Mouse (Mus musculus) midbrain, embryonic 14.5 days (tissue): ENCODE results near the gene Mrpl22. TPM values are rescaled to one million over a fixed set of nuclear protein-coding genes. Genes with fewer than 3 reads are reported as not detected.

Experiments used
- ATAC-seq: fragments of 200-750 bp; cut with Nextera tagmentation; 2 replicates; pipeline ENCODE4 v1.8.0; 2017; ENCODE audit warnings: moderate number of reproducible peaks, moderate library complexity; ENCODE audit not compliant: low FRiP score, low TSS enrichment
- DNase-seq: peaks from one replicate; pipeline ENCODE4 v3.0.0-alpha.2; 2015
- H3K27ac ChIP-seq: fragments of 300-500 bp; sonication (generic); replicated peaks from 2 replicates; pipeline ENCODE4 v1.5.1; 2014; ENCODE audit warnings: mild to moderate bottlenecking, low read depth, low read length, moderate library complexity
- H3K27me3 ChIP-seq: fragments of 300-500 bp; sonication (generic); 2 replicates; pipeline ENCODE4 v1.6.1; 2014; ENCODE audit warnings: low read length, control low read depth, mixed read lengths; ENCODE audit not compliant: control insufficient read depth, insufficient read depth
- H3K36me3 ChIP-seq: fragments of 300-500 bp; sonication (generic); 2 replicates; pipeline ENCODE4 v1.6.1; 2014; ENCODE audit warnings: low read length, control low read depth; ENCODE audit not compliant: control insufficient read depth, insufficient read depth
- H3K4me1 ChIP-seq: fragments of 300-500 bp; sonication (generic); 2 replicates; pipeline ENCODE4 v1.6.1; 2014; ENCODE audit warnings: mild to moderate bottlenecking, antibody characterized with exemption, low read length, control low read depth; ENCODE audit not compliant: control insufficient read depth, insufficient read depth
- H3K4me2 ChIP-seq: fragments of 300-500 bp; sonication (generic); 2 replicates; pipeline ENCODE4 v1.6.1; 2014; ENCODE audit warnings: mild to moderate bottlenecking, low read length, moderate library complexity
- H3K4me3 ChIP-seq: fragments of 300-500 bp; sonication (generic); replicated peaks from 2 replicates; pipeline ENCODE4 v1.5.1; 2014; ENCODE audit warnings: low read depth, low read length
- H3K9ac ChIP-seq: fragments of 300-500 bp; sonication (generic); replicated peaks from 2 replicates; pipeline ENCODE4 v1.6.1; 2014; ENCODE audit warnings: mild to moderate bottlenecking, low read length, moderate library complexity
- H3K9me3 ChIP-seq: fragments of 300-500 bp; sonication (generic); 2 replicates; pipeline ENCODE4 v1.6.1; 2016; ENCODE audit warnings: low read length, control low read depth, mixed read lengths; ENCODE audit not compliant: control insufficient read depth
- WGBS: fragments of 180-500 bp; shearing (Covaris S2); extraction: QIAGEN DNeasy Blood & Tissue Kit; methylation state at CpG from one replicate; pipeline ENCODE4 v1.1.7; 2014; 5-methylcytosine and 5-hydroxymethylcytosine counted together
- polyA plus RNA-seq: library from polyadenylated mRNA; unstranded; fragments of >200 nt; fragmentation: Nextera tagmentation; extraction: Ambion mirVana; gene quantifications from 2 replicates; pipeline ENCODE4 v1.2.1, GENCODE M21; 2014

The Mrpl22 gene
- 101 and 102 TPM in 2 replicates for polyA plus RNA-seq

DNA sequence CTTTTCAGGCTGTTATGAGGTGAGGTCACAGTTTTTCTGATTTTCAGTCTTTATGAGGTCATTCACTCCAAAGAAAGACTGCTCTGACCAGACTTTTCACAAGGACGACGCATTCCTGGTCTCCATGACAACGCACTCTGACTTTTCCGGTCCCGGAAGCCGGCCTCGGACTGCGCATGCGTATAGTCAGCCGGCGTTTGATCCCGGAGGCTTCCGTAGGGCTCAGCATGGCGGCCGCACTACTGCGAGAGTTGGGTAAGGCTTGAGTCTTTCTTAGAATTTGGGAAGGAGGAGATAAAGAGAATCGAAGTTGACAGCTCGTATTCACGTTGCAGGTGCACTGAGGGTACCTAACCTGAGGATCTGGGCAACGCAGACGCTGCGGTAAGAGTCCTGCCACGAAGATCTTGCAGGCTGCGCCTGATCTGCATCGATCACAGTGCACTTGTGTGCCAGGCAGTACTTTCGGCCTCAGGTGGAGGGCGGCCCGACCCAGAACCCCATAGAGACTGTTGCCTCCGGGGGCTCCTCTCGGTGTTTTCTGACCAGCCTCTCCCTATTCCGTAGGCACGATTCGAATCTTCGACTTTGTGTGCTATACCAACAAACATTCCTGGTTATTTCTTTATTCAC, at the start of gene Mrpl22:
TSS of gene Mrpl22 (plus strand) at position 203 of the 633 bp plus-strand sequence.
- H3K4me1 ChIP-seq, result peaks cover 3% of the 10 kb centered on the region; the same call in 1 of the 2 replicates
- no peaks in the 10 kb centered on the region for H3K27me3 ChIP-seq
- H3K4me3 ChIP-seq, result peak within 1 kb of the TSS; percentile 61
- WGBS, result under 1% methylated on average over 34 of the region's 34 CpGs
- H3K9me3 ChIP-seq, result no peaks in the 10 kb centered on the region
- H3K4me2 ChIP-seq, result peak within 1 kb of the TSS; percentile 54
- peak within 1 kb of the TSS; percentile 60; the same call in 1 of the 2 replicates for H3K27ac ChIP-seq
- H3K9ac ChIP-seq, result peak within 1 kb of the TSS; percentile 66
- peaks cover 35% of the 10 kb centered on the region for H3K36me3 ChIP-seq
- DNase-seq (peak; percentile 99), ATAC-seq (peak; percentile 76)

DNA sequence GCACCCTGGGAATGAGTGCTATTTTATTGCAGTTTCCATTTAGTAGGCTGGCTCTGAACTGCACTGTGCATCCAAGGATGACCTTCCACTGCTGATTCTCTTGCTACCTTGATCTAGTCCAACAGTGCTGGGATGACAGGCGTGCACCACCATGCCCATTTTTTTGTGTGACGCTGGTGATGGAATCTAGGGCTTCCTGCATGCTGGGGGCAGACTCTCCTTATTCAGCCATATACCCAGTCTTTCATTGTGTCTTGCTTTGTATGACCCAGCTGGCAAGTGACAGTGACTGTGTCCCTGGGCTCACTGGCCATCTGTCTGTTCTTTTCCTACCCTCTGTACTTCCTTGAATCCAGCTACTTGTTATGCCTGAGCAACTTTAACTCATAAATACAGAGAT, 47.8 kb upstream of the Mrpl22 start:
- ATAC-seq (no peak), DNase-seq (no peak)
- Histone ChIP-seq H3K27me3 (no peaks in the 10 kb centered on the region), H3K27ac (no peak overlapping the region), H3K9ac (no peak overlapping the region), H3K36me3 (peaks cover 90% of the 10 kb centered on the region), H3K9me3 (no peaks in the 10 kb centered on the region), H3K4me3 (no peak overlapping the region), H3K4me1 (no peaks in the 10 kb centered on the region), H3K4me2 (no peak overlapping the region)
- WGBS, result 84% methylated on average over 2 of the region's 2 CpGs

DNA sequence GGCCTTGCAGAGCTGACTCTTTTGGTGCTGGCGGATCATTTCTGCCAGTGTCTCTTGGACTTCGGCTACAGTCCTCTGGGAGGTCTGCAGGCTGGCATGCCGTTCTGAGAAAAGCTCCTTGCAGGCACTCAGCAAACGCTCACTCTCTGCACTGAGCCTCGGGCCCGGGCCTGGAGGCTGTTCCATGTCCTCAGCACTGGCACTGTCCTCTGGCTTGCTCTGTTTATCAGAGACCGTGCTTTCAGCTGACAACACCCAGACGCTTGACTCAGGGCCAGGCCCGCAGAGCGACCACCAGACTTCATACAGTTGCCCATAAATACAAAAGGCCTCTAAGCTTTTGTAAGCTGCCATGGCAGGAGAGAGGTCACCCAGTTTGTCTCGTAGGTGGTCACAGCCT, 46.4 kb upstream of the Mrpl22 start:
- no peak overlapping the region for H3K27ac ChIP-seq
- no peak for ATAC-seq

GRCm38 (mm10) chr11:58126397-58127160, 44.9 kb upstream of the Mrpl22 start:
- no peak for ATAC-seq
- Histone ChIP-seq H3K9ac (no peak overlapping the region), H3K27ac (no peak overlapping the region), H3K36me3 (peaks cover 95% of the 10 kb centered on the region), H3K27me3 (no peaks in the 10 kb centered on the region), H3K4me1 (no peaks in the 10 kb centered on the region), H3K4me2 (no peak overlapping the region), H3K9me3 (no peaks in the 10 kb centered on the region), H3K4me3 (no peak overlapping the region)
- peak; percentile 67 for DNase-seq
- WGBS, result 81% methylated on average over 7 of the region's 7 CpGs

More for the DNA sequence above, 46.4 kb upstream of the Mrpl22 start:
- peaks cover 95% of the 10 kb centered on the region for H3K36me3 ChIP-seq
- no peaks in the 10 kb centered on the region for H3K9me3 ChIP-seq
- DNase-seq, result no peak
- no peak overlapping the region for H3K4me2 ChIP-seq
- 88% methylated on average over 11 of the region's 11 CpGs for WGBS
- no peak overlapping the region for H3K9ac ChIP-seq
- no peaks in the 10 kb centered on the region for H3K27me3 ChIP-seq
- H3K4me3 ChIP-seq, result no peak overlapping the region
- no peaks in the 10 kb centered on the region for H3K4me1 ChIP-seq

DNA sequence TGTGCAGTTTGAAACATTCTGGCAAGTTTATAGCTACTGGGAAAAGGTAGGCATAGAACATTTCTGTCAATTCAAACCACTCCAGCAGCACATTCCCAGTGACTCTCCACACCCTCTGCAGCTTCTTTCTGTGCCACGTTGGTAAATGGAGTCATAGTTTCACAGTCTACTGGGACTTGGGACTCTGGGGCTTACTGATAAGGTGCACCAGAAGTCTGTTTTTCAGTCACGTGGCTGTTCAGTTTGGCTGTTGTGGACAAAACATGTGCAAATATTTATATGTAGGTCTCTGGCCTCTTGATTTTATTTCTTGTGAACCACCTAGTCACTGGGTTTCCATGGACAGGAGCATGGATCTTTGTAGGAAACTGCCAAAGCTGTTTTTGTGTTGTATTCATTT, 43.9 kb upstream of the Mrpl22 start:
- 89% methylated on average over 2 of the region's 2 CpGs for WGBS
- ATAC-seq, result no peak
- Histone ChIP-seq H3K4me1 (no peaks in the 10 kb centered on the region), H3K4me2 (no peak overlapping the region), H3K36me3 (peaks cover 95% of the 10 kb centered on the region), H3K9me3 (no peaks in the 10 kb centered on the region), H3K9ac (no peak overlapping the region), H3K27ac (no peak overlapping the region), H3K27me3 (no peaks in the 10 kb centered on the region), H3K4me3 (no peak overlapping the region)
- no peak for DNase-seq

GRCm38 (mm10) chr11:58129302-58129843, 42.1 kb upstream of the Mrpl22 start:
- Histone ChIP-seq H3K9me3 (no peaks in the 10 kb centered on the region), H3K27ac (no peak overlapping the region), H3K27me3 (no peaks in the 10 kb centered on the region), H3K36me3 (peaks cover 94% of the 10 kb centered on the region), H3K4me1 (no peaks in the 10 kb centered on the region), H3K4me3 (no peak overlapping the region), H3K9ac (no peak overlapping the region), H3K4me2 (no peak overlapping the region)
- 85% methylated on average over 6 of the region's 6 CpGs for WGBS
- DNase-seq, result no peak
- no peak for ATAC-seq

GRCm38 (mm10) chr11:58132026-58132425, 39.4 kb upstream of the Mrpl22 start:
- no peak overlapping the region for H3K4me3 ChIP-seq
- no peak overlapping the region for H3K27ac ChIP-seq
- DNase-seq (no peak), ATAC-seq (no peak)
- 93% methylated on average over 3 of the region's 3 CpGs for WGBS
- H3K27me3 ChIP-seq, result no peaks in the 10 kb centered on the region
- H3K9ac ChIP-seq, result no peak overlapping the region
- no peak overlapping the region for H3K4me2 ChIP-seq
- H3K9me3 ChIP-seq, result no peaks in the 10 kb centered on the region
- H3K36me3 ChIP-seq, result peaks cover 97% of the 10 kb centered on the region
- H3K4me1 ChIP-seq, result no peaks in the 10 kb centered on the region

DNA sequence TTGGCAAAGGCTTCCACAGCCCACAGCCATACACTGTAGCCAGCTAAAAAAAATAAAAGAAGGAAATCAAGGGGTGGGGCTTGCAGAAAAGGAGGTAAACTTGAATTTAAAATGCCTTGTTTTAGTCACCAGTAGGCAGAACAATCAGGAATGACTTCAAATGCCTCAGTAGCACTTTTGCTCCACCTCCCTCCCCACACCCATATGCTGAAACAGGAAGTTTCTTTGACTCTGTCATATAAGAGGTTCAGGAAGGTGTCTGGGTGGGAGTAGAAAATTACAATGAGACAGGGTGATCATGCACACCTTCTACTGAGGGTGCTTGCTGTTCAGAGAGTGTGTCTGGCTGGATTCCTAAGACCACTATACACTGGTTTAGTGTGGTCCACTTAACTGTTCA, 36.6 kb upstream of the Mrpl22 start:
- no peak for DNase-seq
- Histone ChIP-seq H3K4me2 (no peak overlapping the region), H3K27ac (no peak overlapping the region), H3K4me1 (no peaks in the 10 kb centered on the region), H3K4me3 (no peak overlapping the region), H3K9me3 (no peaks in the 10 kb centered on the region), H3K36me3 (peaks cover 94% of the 10 kb centered on the region), H3K9ac (no peak overlapping the region), H3K27me3 (no peaks in the 10 kb centered on the region)
- ATAC-seq, result no peak
